Mouse (Mus musculus): ENCODE results near the gene Rab8b. TPM values are rescaled to one million over a fixed set of nuclear protein-coding genes. Genes with fewer than 3 reads are reported as not detected.
"Not testable (repeated sequence)": the region's sequence is repeated elsewhere in the genome, so short reads cannot be mapped to it uniquely, and the experiment has no call there.

Gene Rab8b
- polyA plus RNA-seq, 1 experiment from 2014 or later = 10.7 TPM

GRCm38 (mm10) chr9:66915869-66916785 lies 3.4 kb downstream of the Rab8b start:
- H3K9me3 ChIP-seq (ENCODE audit: low read length) = no peaks in the 10 kb centered on the region
- peaks cover 59% of the 10 kb centered on the region for H3K4me1 ChIP-seq (ENCODE audit: insufficient read depth)
- WGBS (ENCODE audit: insufficient replicate concordance) = 31% methylated on average over 9 of the region's 9 CpGs
- 0 out of 2 replicates have a peak, but pooled peaks cover 4% of the 10 kb centered on the region for H3K36me3 ChIP-seq (replicated peaks; ENCODE audit: insufficient read depth, low read length)
- peak overlapping the region; percentile 97 for H3K4me3 ChIP-seq (ENCODE audit: low read depth, low read length)
- peak; percentile 40 for DNase-seq
- peak; percentile 50 for ATAC-seq
- no peak for TF ChIP-seq CTCF (IDR thresholded peaks at IDR 0.05; ENCODE audit: low read depth)
- peak; percentile 91 for TF ChIP-seq EP300 (IDR thresholded peaks at IDR 0.05; ENCODE audit: low read depth)
- H3K27ac ChIP-seq (ENCODE audit: low read depth) = peak overlapping the region; percentile 96
- H3K27me3 ChIP-seq (ENCODE audit: insufficient read depth, low read length) = no peaks in the 10 kb centered on the region
- peak overlapping the region; percentile 33 for H3K9ac ChIP-seq (replicated peaks)
- H3K4me2 ChIP-seq (ENCODE audit: low read depth, low read length) = peak overlapping the region; percentile 97

- 30% methylated on average over 5 of the region's 5 CpGs for WGBS (ENCODE audit: insufficient replicate concordance)
- Histone ChIP-seq H3K9me3 (ENCODE audit: low read length) (no peaks in the 10 kb centered on the region), H3K27me3 (ENCODE audit: insufficient read depth, low read length) (no peaks in the 10 kb centered on the region), H3K36me3 (replicated peaks; ENCODE audit: insufficient read depth, low read length) (0 out of 2 replicates have a peak, but pooled peaks cover 4% of the 10 kb centered on the region), H3K4me1 (ENCODE audit: insufficient read depth) (peaks cover 66% of the 10 kb centered on the region), H3K27ac (ENCODE audit: low read depth) (peak overlapping the region; percentile 96), H3K4me2 (ENCODE audit: low read depth, low read length) (peak overlapping the region; percentile 97), H3K9ac (replicated peaks) (0 out of 2 replicates have a peak overlapping the region, but pooled peaks have one; percentile 3), H3K4me3 (ENCODE audit: low read depth, low read length) (0 out of 2 replicates have a peak overlapping the region, but pooled peaks have one; percentile 97)
- TF ChIP-seq CTCF (IDR thresholded peaks at IDR 0.05; ENCODE audit: low read depth) = no peak
- TF ChIP-seq EP300 (IDR thresholded peaks at IDR 0.05; ENCODE audit: low read depth) = no peak; the same call in 1 of the 2 replicates
- DNase-seq (no peak), ATAC-seq (no peak)
Measured at GRCm38 (mm10) chr9:66915401-66915800, 4.1 kb downstream of the Rab8b start.

GRCm38 (mm10) chr9:66914540-66914939 lies 4.9 kb downstream of the Rab8b start:
- Histone ChIP-seq H3K9ac (replicated peaks) (no peak overlapping the region), H3K9me3 (ENCODE audit: low read length) (no peaks in the 10 kb centered on the region), H3K4me2 (ENCODE audit: low read depth, low read length) (peak overlapping the region; percentile 97), H3K27me3 (ENCODE audit: insufficient read depth, low read length) (no peaks in the 10 kb centered on the region), H3K27ac (ENCODE audit: low read depth) (peak overlapping the region; percentile 96), H3K4me3 (ENCODE audit: low read depth, low read length) (no peak overlapping the region), H3K4me1 (ENCODE audit: insufficient read depth) (peaks cover 70% of the 10 kb centered on the region), H3K36me3 (replicated peaks; ENCODE audit: insufficient read depth, low read length) (0 out of 2 replicates have a peak, but pooled peaks cover 5% of the 10 kb centered on the region)
- no peak for TF ChIP-seq CTCF (IDR thresholded peaks at IDR 0.05; ENCODE audit: low read depth)
- peak; percentile 79 for TF ChIP-seq EP300 (IDR thresholded peaks at IDR 0.05; ENCODE audit: low read depth)
- 69% methylated on average over 3 of the region's 3 CpGs for WGBS (ENCODE audit: insufficient replicate concordance)
- no peak for DNase-seq
- ATAC-seq = no peak

GRCm38 (mm10) chr9:66913254-66913934 lies 6.1 kb downstream of the Rab8b start:
- Histone ChIP-seq H3K36me3 (replicated peaks; ENCODE audit: insufficient read depth, low read length) (peaks cover 10% of the 10 kb centered on the region; the same call in 1 of the 2 replicates), H3K27ac (ENCODE audit: low read depth) (peak overlapping the region; percentile 96), H3K4me3 (ENCODE audit: low read depth, low read length) (peak overlapping the region; percentile 29; the same call in 1 of the 2 replicates), H3K4me1 (ENCODE audit: insufficient read depth) (peaks cover 76% of the 10 kb centered on the region), H3K4me2 (ENCODE audit: low read depth, low read length) (peak overlapping the region; percentile 97)
- not testable (repeated sequence) for H3K27me3 ChIP-seq (ENCODE audit: insufficient read depth, low read length); ATAC-seq; DNase-seq; H3K9ac ChIP-seq (replicated peaks); H3K9me3 ChIP-seq (ENCODE audit: low read length)
- 54% methylated on average over 5 of the region's 5 CpGs for WGBS (ENCODE audit: insufficient replicate concordance)

- 0 out of 2 replicates have a peak overlapping the region, but pooled peaks have one; percentile 96 for H3K27ac ChIP-seq (ENCODE audit: low read depth)
- TF ChIP-seq CTCF (IDR thresholded peaks at IDR 0.05; ENCODE audit: low read depth) (no peak), EP300 (IDR thresholded peaks at IDR 0.05; ENCODE audit: low read depth) (no peak)
- H3K27me3 ChIP-seq (ENCODE audit: insufficient read depth, low read length) = no peaks in the 10 kb centered on the region
- H3K9ac ChIP-seq (replicated peaks) = no peak overlapping the region
- DNase-seq (no peak), ATAC-seq (no peak)
- H3K9me3 ChIP-seq (ENCODE audit: low read length) = no peaks in the 10 kb centered on the region
- peaks cover 78% of the 10 kb centered on the region for H3K4me1 ChIP-seq (ENCODE audit: insufficient read depth)
- peak overlapping the region; percentile 97 for H3K4me2 ChIP-seq (ENCODE audit: low read depth, low read length)
- peaks cover 10% of the 10 kb centered on the region; the same call in 1 of the 2 replicates for H3K36me3 ChIP-seq (replicated peaks; ENCODE audit: insufficient read depth, low read length)
- peak overlapping the region; percentile 29 for H3K4me3 ChIP-seq (ENCODE audit: low read depth, low read length)
Measured at GRCm38 (mm10) chr9:66912304-66912703, 7.2 kb downstream of the Rab8b start.

GRCm38 (mm10) chr9:66910677-66911076 lies 8.8 kb downstream of the Rab8b start:
- 31% methylated on average over 4 of the region's 5 CpGs for WGBS (ENCODE audit: insufficient replicate concordance)
- Histone ChIP-seq H3K4me3 (ENCODE audit: low read depth, low read length) (no peak overlapping the region), H3K27ac (ENCODE audit: low read depth) (no peak overlapping the region), H3K9ac (replicated peaks) (no peak overlapping the region), H3K36me3 (replicated peaks; ENCODE audit: insufficient read depth, low read length) (peaks cover 13% of the 10 kb centered on the region; the same call in 1 of the 2 replicates), H3K4me1 (ENCODE audit: insufficient read depth) (peaks cover 79% of the 10 kb centered on the region), H3K9me3 (ENCODE audit: low read length) (no peaks in the 10 kb centered on the region), H3K27me3 (ENCODE audit: insufficient read depth, low read length) (no peaks in the 10 kb centered on the region), H3K4me2 (ENCODE audit: low read depth, low read length) (peak overlapping the region; percentile 7; the same call in 1 of the 2 replicates)
- DNase-seq (no peak), ATAC-seq (no peak)
- no peak for TF ChIP-seq EP300 (IDR thresholded peaks at IDR 0.05; ENCODE audit: low read depth)
- no peak for TF ChIP-seq CTCF (IDR thresholded peaks at IDR 0.05; ENCODE audit: low read depth)
